8 mouse cellular contexts compared by ENCODE assay signal in genomic region chr8:110919341-110920031, GRCm38 (mm10). TPM values are rescaled to one million over a fixed set of nuclear protein-coding genes. Genes with fewer than 3 reads are reported as not detected.
A peak's percentile ranks its signal among the peaks of the same experiment; 100 is the strongest.
DNase-seq lines count a peak whose midpoint lies in the region; ATAC-seq and TF ChIP-seq lines count a peak whose summit lies in the region.

Gene St3gal2 (plus strand): TSS chr8:110919922.

- peaks cover 21% of the 10 kb centered on the region for H3K4me1 ChIP-seq in hindbrain, embryonic 12.5 days

- peak; percentile 75 for DNase-seq in Patski (ENCODE audit: low read depth, low spot score)
- peak; percentile 92 to 93 for DNase-seq in cerebellum, postnatal 14 days
- peak; percentile 84 to 89 for DNase-seq in frontal cortex, postnatal 14 days (ENCODE audit: low spot score in 2 of 2)
- DNase-seq in layer of hippocampus, postnatal 14 days (ENCODE audit: low spot score in 2 of 2), result peak; percentile 82 to 96
- DNase-seq in lung, postnatal 10 days, result peak; percentile 93
- peak; percentile 84 for DNase-seq in ovary, postnatal 36 days (ENCODE audit: low spot score)
- DNase-seq in thymus, postnatal 14 days, result peak; percentile 91

- POLR2A ChIA-PET in Patski (lab: Charles Lee), result interaction anchor here (1.2 kb wide), 1 partner anchor 78 kb away, joined by 4 read pairs; the partner anchor contains the start of gene Ddx19a

- no peak for TF ChIP-seq CTCF in Patski (IDR thresholded peaks at IDR 0.05)

- peak; percentile 73 for ATAC-seq in Patski
- ATAC-seq in hindbrain, embryonic 12.5 days (ENCODE audit: low FRiP score), result peak; percentile 99

- no peaks in the 10 kb centered on the region for H3K9me3 ChIP-seq in hindbrain, embryonic 12.5 days (replicated peaks)

- H3K9ac ChIP-seq in hindbrain, embryonic 12.5 days, result peak within 1 kb of the TSS; percentile 93

- in situ Hi-C loops in Patski (cut with MboI; ENCODE audit: low pct_unique_long_range_greater_than_20kb), result no loop called here

- H3K4me2 ChIP-seq in hindbrain, embryonic 12.5 days (replicated peaks), result peak within 1 kb of the TSS; percentile 91

- peak within 1 kb of the TSS; percentile 87 for H3K4me3 ChIP-seq in hindbrain, embryonic 12.5 days

- peak within 1 kb of the TSS; percentile 83 for H3K27ac ChIP-seq in hindbrain, embryonic 12.5 days

- H3K36me3 ChIP-seq in hindbrain, embryonic 12.5 days, result peaks cover 2% of the 10 kb centered on the region; the same call in 1 of the 2 replicates

- WGBS in hindbrain, embryonic 12.5 days, result under 1% methylated on average over 33 of the region's 36 CpGs

- CTCF ChIA-PET in Patski (lab: Charles Lee), result no interaction called here

- no peaks in the 10 kb centered on the region for H3K27me3 ChIP-seq in Patski
- no peaks in the 10 kb centered on the region for H3K27me3 ChIP-seq in hindbrain, embryonic 12.5 days

RNA-seq across cellular contexts. Expression of gene St3gal2, which starts in this region (rescaled TPM):
- polyA plus RNA-seq in Patski (2021), result 88.1 TPM
- 30.4 and 31.2 TPM in 2 replicates for polyA plus RNA-seq in hindbrain, embryonic 12.5 days (2016; fragmentation: Nextera tagmentation; extraction: Ambion mirVana)
- total RNA-seq in layer of hippocampus, postnatal 14 days (2021), result 10 to 100 TPM; 92.7 to 95.8 TPM

Comparison
In these comparisons a context has a peak if more than half of its experiments do, and no peak if none do; other contexts are left out.
1. Peak in every context shown above with its lines: DNase-seq, ATAC-seq, H3K4me3 ChIP-seq and H3K27ac ChIP-seq.